Mouse (Mus musculus) heart, embryonic 10.5 days (tissue): ENCODE measurements around the gene Cd3g. TPM values are rescaled to one million over a fixed set of nuclear protein-coding genes. Genes with fewer than 3 reads are reported as not detected.

ENCODE experiments used
- DNase-seq: peaks from one replicate; pipeline ENCODE4 v3.0.0-alpha.2; 2017; ENCODE audit warnings: low spot score
- H3K27ac ChIP-seq: fragments of 300-500 bp; sonication (generic); 2 replicates; pipeline ENCODE4 v1.5.1; 2016; ENCODE audit warnings: mild to moderate bottlenecking
- H3K27me3 ChIP-seq: fragments of 300-500 bp; sonication (generic); 2 replicates; pipeline ENCODE4 v1.6.1; 2016; ENCODE audit warnings: mild to moderate bottlenecking; ENCODE audit not compliant: poor library complexity, insufficient read depth, severe bottlenecking
- H3K36me3 ChIP-seq: fragments of 300-500 bp; sonication (generic); 2 replicates; pipeline ENCODE4 v1.6.1; 2016; ENCODE audit warnings: mild to moderate bottlenecking, moderate library complexity
- H3K4me1 ChIP-seq: fragments of 300-500 bp; sonication (generic); 2 replicates; pipeline ENCODE4 v1.6.1; 2016; ENCODE audit warnings: mild to moderate bottlenecking
- H3K4me3 ChIP-seq: fragments of 300-500 bp; sonication (generic); 2 replicates; pipeline ENCODE4 v1.5.1; 2016; ENCODE audit warnings: mild to moderate bottlenecking, moderate library complexity
- H3K9me3 ChIP-seq: fragments of 300-500 bp; sonication (generic); 2 replicates; pipeline ENCODE4 v1.6.1; 2016; ENCODE audit warnings: mild to moderate bottlenecking, moderate library complexity
- WGBS: fragments of 180-500 bp; shearing (Covaris S2); methylation state at CpG from one replicate; pipeline ENCODE4 v1.1.7; 2016; 5-methylcytosine and 5-hydroxymethylcytosine counted together
- polyA plus RNA-seq: library from polyadenylated mRNA; unstranded; fragments of >200 nt; fragmentation: Nextera tagmentation; extraction: Ambion mirVana; gene quantifications from 2 replicates; pipeline ENCODE4 v1.2.1, GENCODE M21; 2016

Cd3g gene
- polyA plus RNA-seq, 1 experiment from 2014 or later = not detected

DNA sequence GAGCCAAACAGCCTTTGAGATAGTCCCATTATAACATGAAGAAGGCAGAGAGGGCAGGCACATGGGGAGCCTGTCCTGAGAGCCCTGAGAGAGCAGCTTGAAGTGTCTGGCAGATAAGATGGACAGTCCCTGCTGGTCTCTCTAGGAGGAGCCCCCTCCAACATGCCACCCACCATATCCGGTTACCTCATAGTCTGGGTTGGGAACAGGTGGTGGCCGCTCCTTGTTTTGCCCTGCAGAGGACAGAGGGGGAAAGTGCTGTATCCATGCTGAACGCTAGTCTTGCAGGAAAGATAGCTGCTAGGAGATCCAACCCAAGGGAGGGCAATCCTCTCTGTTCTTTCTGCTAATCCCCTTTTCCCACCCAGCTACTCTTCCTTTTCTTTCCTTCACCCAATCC is 20.0 kb upstream of the Cd3g start:
- 44% methylated on average over 3 of the region's 3 CpGs for WGBS
- DNase-seq = no peak
- H3K4me1 ChIP-seq = peaks cover 10% of the 10 kb centered on the region; the same call in 1 of the 2 replicates
- no peak overlapping the region for H3K27ac ChIP-seq
- H3K9me3 ChIP-seq = no peaks in the 10 kb centered on the region
- 0 out of 2 replicates have a peak, but pooled peaks cover 4% of the 10 kb centered on the region for H3K27me3 ChIP-seq
- no peaks in the 10 kb centered on the region for H3K36me3 ChIP-seq
- no peak overlapping the region for H3K4me3 ChIP-seq

DNA sequence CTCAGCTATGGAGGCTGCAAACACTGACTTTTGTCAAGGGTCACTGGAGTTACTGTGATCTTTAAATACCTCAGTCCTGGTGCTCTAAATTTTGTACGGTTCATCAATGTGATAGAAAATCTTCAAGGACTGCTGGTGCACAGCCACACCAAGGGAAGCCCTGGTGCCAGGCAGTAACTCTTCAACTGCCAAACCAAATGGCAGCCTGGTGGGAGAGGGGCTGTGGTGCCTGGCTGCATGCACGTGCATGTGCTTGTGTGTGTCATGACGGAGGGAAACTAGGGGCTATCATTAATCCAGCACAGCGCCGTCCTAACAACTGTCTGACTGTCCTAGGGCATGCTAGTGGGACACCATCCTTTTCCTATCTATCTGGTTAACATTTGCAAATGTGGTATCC is 19.5 kb upstream of the Cd3g start:
- 74% methylated on average over 5 of the region's 5 CpGs for WGBS
- Histone ChIP-seq H3K4me3 (no peak overlapping the region), H3K4me1 (peaks cover 10% of the 10 kb centered on the region; the same call in 1 of the 2 replicates), H3K36me3 (no peaks in the 10 kb centered on the region), H3K27ac (no peak overlapping the region), H3K9me3 (no peaks in the 10 kb centered on the region), H3K27me3 (0 out of 2 replicates have a peak, but pooled peaks cover 4% of the 10 kb centered on the region)
- DNase-seq = no peak

DNA sequence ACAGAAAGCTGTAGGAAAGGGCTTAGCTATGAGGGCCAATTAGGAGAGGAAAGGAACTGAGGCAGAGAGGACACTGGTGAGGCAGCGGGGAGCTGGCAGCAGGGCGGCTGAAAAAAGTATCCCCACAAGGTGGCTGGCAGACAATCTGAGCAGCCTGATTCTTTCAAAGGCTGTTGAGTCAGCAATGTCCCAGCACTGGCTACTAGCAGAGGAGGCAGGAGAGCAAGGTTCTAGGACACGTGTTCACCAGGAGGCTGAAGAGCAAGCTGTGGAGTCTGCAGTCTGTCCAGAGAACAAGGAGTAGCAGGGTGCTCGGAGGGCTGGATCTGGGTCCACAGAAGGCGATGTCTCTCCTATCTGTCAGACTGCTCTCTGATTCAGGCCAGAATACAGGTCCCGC is 18.9 kb upstream of the Cd3g start:
- 0 out of 2 replicates have a peak, but pooled peaks cover 4% of the 10 kb centered on the region for H3K27me3 ChIP-seq
- H3K4me1 ChIP-seq = peaks cover 10% of the 10 kb centered on the region; the same call in 1 of the 2 replicates
- H3K9me3 ChIP-seq = no peaks in the 10 kb centered on the region
- H3K4me3 ChIP-seq = no peak overlapping the region
- WGBS = 45% methylated on average over 6 of the region's 6 CpGs
- no peak overlapping the region for H3K27ac ChIP-seq
- no peak for DNase-seq
- no peaks in the 10 kb centered on the region for H3K36me3 ChIP-seq

DNA sequence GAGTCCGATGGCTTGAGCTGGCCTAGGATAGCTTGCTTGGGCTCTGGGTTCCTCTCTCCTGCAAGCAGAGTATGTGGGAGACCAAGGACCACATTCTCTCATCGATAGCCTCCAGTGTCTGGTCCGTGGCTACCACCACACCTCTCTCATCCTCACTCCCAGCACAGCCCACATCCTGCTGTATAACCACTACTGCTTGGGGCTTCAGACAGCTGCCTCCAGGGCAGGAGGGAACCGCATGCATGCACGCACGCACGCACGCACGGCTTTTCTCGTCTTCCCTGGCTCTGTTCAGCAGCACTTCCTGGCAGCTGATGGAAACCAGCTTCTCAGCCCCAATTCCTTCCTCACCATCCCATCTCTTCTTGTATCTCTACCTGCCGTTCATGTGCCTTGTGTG is 17.9 kb upstream of the Cd3g start:
- Histone ChIP-seq H3K4me1 (peaks cover 10% of the 10 kb centered on the region; the same call in 1 of the 2 replicates), H3K9me3 (no peaks in the 10 kb centered on the region), H3K27me3 (0 out of 2 replicates have a peak, but pooled peaks cover 4% of the 10 kb centered on the region), H3K4me3 (no peak overlapping the region), H3K27ac (no peak overlapping the region), H3K36me3 (no peaks in the 10 kb centered on the region)
- no peak for DNase-seq
- 69% methylated on average over 11 of the region's 11 CpGs for WGBS

DNA sequence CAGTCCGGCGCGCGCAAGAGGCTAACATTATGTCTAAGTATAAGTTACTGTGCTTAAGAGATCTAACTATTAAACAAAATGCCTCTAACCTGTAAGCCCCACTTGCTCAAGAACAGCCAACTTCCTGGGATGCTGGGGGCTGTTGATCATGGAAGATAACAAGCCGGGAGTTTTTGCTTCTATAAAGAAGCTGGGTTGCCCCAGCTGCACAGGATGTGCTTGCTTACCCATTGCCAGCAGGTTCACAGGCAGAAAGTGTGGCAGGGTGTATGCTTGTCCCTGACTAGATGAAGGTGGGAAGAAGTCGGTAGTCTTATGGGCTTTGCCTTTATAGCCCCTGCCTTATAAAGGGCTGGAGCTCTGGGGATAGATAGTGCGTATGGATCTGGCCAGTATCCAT is 16.4 kb upstream of the Cd3g start:
- Histone ChIP-seq H3K27me3 (0 out of 2 replicates have a peak, but pooled peaks cover 4% of the 10 kb centered on the region), H3K9me3 (no peaks in the 10 kb centered on the region), H3K27ac (no peak overlapping the region), H3K4me1 (peaks cover 10% of the 10 kb centered on the region; the same call in 1 of the 2 replicates), H3K36me3 (no peaks in the 10 kb centered on the region), H3K4me3 (no peak overlapping the region)
- 93% methylated on average over 7 of the region's 7 CpGs for WGBS
- peak; percentile 55 for DNase-seq

DNA sequence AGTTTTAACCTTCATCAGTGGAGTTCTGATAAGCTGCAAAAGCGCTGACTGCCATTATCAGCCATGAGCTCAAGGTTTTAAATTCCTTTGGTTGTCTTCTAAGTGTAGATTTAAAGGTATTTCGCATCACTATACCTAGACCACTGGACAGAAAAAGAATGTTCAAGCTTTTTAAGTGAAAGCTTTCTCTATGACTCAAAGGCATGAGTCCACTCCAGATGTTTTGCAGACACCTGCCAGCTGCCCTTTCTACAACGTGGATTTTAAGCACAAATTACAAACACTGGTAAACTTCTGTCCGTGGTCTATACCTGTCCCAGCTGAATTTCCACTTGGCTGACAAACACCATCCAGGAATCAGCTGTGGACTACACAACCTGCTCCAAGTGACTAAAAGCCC is 14.7 kb upstream of the Cd3g start:
- Histone ChIP-seq H3K4me3 (no peak overlapping the region), H3K27me3 (0 out of 2 replicates have a peak, but pooled peaks cover 4% of the 10 kb centered on the region), H3K27ac (no peak overlapping the region), H3K4me1 (peaks cover 5% of the 10 kb centered on the region; the same call in 1 of the 2 replicates), H3K36me3 (no peaks in the 10 kb centered on the region), H3K9me3 (no peaks in the 10 kb centered on the region)
- peak; percentile 19 for DNase-seq
- WGBS = 65% methylated on average over 4 of the region's 4 CpGs

DNA sequence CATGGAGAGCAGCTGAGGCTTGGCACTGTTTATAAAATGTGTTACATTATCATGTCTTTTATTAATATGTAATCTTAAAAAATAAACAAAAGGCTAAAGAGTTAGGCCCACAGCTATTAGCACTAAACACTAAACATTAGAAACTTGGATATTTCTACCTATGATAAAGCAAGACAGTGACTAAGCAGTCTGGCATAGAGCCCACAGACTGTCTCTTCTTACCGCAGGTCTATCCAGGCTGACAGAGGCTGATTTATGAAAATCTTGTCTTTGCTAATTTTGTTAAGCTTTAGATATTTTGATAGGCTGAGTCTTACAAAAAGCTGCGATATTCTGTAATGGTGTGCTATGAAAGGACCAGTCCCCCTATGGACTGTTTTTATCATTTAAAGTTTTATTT is 13.0 kb upstream of the Cd3g start:
- Histone ChIP-seq H3K27me3 (0 out of 2 replicates have a peak, but pooled peaks cover 4% of the 10 kb centered on the region), H3K4me1 (no peaks in the 10 kb centered on the region), H3K9me3 (no peaks in the 10 kb centered on the region), H3K36me3 (no peaks in the 10 kb centered on the region), H3K27ac (no peak overlapping the region), H3K4me3 (no peak overlapping the region)
- WGBS = 87% methylated on average over 2 of the region's 2 CpGs
- DNase-seq = peak; percentile 10

DNA sequence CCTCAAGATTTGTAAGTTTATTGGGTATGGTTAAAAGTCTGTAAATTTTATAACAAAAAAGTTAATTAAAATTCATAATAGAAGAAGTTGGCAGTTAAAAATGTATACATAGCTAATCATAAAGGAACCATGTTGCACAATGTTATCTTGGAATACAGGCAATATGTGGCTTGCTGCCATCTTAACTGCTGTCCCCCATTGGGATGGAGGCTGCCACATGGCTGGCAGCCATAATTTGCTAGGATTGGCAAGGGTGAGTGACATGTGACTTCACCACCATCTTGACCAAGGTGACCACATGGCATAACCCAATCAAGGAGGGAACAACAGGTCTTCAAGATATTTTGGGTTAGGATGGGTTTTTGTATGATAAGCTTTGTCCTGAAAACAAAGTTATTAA is 12.0 kb upstream of the Cd3g start:
- Histone ChIP-seq H3K4me1 (no peaks in the 10 kb centered on the region), H3K27me3 (no peaks in the 10 kb centered on the region), H3K4me3 (no peak overlapping the region), H3K36me3 (no peaks in the 10 kb centered on the region), H3K27ac (no peak overlapping the region), H3K9me3 (no peaks in the 10 kb centered on the region)
- peak; percentile 13 for DNase-seq

DNA sequence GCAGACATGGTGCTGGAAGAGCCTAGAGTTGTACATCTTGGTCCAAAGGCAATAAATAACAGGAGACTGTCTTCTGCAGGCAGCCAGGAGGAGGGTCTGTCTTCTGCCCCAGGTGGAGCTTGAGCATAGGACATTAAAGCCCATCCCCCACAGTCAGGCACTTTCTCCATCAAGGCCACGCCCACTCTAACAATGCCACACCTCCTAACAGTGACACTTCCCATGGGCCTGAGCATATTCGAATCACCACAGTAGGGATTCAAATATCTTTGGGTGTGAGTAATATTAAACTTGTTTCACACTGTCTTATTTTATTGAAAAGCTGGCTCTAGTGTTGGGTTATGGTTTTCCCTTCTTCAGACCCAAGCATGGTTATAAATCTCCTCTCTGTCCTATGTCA is 11.6 kb upstream of the Cd3g start:
- H3K4me3 ChIP-seq = no peak overlapping the region
- H3K4me1 ChIP-seq = peaks cover 1% of the 10 kb centered on the region; the same call in 1 of the 2 replicates
- H3K27me3 ChIP-seq = no peaks in the 10 kb centered on the region
- 84% methylated on average over 2 of the region's 2 CpGs for WGBS
- no peaks in the 10 kb centered on the region for H3K9me3 ChIP-seq
- no peaks in the 10 kb centered on the region for H3K36me3 ChIP-seq
- peak; percentile 58 for DNase-seq
- no peak overlapping the region for H3K27ac ChIP-seq

DNA sequence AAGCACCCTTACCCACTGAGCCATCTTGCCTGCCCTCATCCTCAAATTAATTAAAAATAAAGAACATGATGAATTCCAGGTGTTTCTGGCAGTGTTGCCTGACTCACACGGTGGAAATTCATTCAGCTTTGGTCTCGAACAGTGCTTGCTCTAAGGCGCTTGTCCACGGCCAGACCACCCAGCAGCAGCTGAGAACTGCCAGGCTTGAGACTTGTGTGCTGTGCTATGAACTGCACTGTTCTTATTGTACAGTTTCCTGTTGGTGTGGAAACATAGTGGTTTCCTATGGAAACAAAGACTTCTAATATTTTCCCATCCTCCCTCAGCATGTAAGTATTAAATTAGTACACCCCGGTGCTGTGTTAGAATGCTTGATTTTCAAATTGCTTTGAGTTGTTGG is 6.7 kb upstream of the Cd3g start:
- no peak for DNase-seq
- 69% methylated on average over 5 of the region's 5 CpGs for WGBS
- no peaks in the 10 kb centered on the region for H3K9me3 ChIP-seq
- peaks cover 9% of the 10 kb centered on the region; the same call in 1 of the 2 replicates for H3K4me1 ChIP-seq
- no peaks in the 10 kb centered on the region for H3K36me3 ChIP-seq
- H3K4me3 ChIP-seq = no peak overlapping the region
- H3K27ac ChIP-seq = no peak overlapping the region
- peaks cover 7% of the 10 kb centered on the region; the same call in 1 of the 2 replicates for H3K27me3 ChIP-seq

DNA sequence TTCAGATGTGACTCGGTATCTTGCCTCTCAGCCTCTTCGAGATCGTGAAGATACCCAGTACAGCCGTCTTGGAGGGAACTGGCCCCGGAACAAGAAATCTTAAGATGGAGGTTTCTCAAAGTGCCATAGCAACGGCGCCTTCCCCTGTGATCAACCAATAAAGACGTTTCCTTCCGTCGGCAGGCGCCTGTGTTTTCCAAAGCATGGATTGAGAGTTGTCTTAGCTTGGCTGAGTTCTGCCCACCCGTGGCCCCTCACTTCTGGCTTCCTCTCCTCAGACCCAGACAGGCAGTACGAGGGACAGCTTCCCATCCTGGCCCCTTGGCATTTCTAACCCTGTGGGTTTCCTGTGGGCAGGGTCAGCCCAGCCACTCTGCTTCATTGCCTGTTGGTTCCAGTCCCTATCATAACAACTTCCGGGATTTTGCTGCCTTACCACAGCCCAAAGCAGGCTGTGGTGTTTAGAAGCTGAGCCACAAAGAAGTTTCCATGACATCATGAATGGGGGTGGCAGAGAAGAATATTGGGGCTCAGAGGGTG is 6.1 kb upstream of the Cd3g start:
- Histone ChIP-seq H3K4me1 (peaks cover 9% of the 10 kb centered on the region; the same call in 1 of the 2 replicates), H3K9me3 (no peaks in the 10 kb centered on the region), H3K27ac (peak overlapping the region; percentile 42; the same call in 1 of the 2 replicates), H3K27me3 (peaks cover 7% of the 10 kb centered on the region; the same call in 1 of the 2 replicates), H3K36me3 (no peaks in the 10 kb centered on the region), H3K4me3 (no peak overlapping the region)
- 58% methylated on average over 14 of the region's 14 CpGs for WGBS
- no peak for DNase-seq

DNA sequence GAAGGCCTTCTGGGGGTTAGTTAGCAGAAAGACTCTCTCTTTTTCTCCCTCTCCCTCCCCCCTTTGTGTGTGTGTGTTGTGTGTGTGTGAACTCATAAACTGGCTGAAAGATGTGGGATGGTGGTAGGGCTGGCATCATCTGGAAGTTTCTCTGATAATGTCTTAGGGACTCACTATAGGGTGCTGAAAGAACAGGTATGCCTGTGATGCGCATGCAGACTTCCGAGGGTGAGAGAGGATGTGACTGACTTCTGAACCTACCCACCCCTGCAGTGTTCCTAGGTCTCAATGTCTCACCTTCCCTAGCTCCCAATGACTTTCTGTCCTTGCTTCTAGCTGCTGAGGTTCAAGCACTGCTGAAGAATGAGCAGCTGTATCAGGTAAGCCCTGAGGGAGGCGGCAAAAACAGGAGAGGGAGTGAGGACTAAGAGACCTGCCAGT is 5.5 kb upstream of the Cd3g start:
- WGBS = 68% methylated on average over 3 of the region's 3 CpGs
- peak overlapping the region; percentile 42 for H3K27ac ChIP-seq

DNA sequence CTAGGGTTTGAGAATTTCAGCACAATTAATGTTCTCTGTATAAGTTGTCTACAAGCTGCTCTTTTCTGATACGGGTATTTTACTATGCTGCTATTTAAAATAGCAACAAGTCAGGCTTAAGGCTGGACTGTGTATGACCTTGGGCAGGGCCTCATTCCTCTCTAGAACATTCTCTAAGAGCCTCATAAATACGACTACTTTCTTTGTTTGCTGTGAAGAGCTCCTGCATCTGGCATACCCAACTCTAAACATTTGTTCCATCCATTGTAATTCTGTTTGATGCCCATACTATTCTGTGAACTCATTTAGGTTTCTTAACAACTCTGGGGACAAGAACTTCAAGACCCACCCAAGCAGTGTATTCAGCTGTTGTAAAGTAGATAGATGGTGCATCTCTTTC is 2.8 kb upstream of the Cd3g start:
- Histone ChIP-seq H3K9me3 (no peaks in the 10 kb centered on the region), H3K36me3 (no peaks in the 10 kb centered on the region), H3K27me3 (peaks cover 7% of the 10 kb centered on the region; the same call in 1 of the 2 replicates), H3K4me3 (no peak overlapping the region), H3K27ac (no peak overlapping the region), H3K4me1 (peaks cover 11% of the 10 kb centered on the region; the same call in 1 of the 2 replicates)
- 60% methylated on average over 2 of the region's 2 CpGs for WGBS
- no peak for DNase-seq

More for the DNA sequence above, 5.5 kb upstream of the Cd3g start:
- no peaks in the 10 kb centered on the region for H3K9me3 ChIP-seq
- H3K36me3 ChIP-seq = no peaks in the 10 kb centered on the region
- peaks cover 7% of the 10 kb centered on the region; the same call in 1 of the 2 replicates for H3K27me3 ChIP-seq
- H3K4me3 ChIP-seq = no peak overlapping the region
- DNase-seq = no peak
- peaks cover 9% of the 10 kb centered on the region; the same call in 1 of the 2 replicates for H3K4me1 ChIP-seq
